Mouse (Mus musculus) lung, embryonic 14.5 days (tissue): ENCODE results near the gene Gm10837. TPM values are rescaled to one million over a fixed set of nuclear protein-coding genes. Genes with fewer than 3 reads are reported as not detected.

Experiments used
- ATAC-seq: fragments of 200-750 bp; cut with Nextera tagmentation; 2 replicates; pipeline ENCODE4 v1.8.0; 2017; ENCODE audit warnings: mild to moderate bottlenecking, moderate TSS enrichment, moderate library complexity; ENCODE audit not compliant: insufficient read depth
- DNase-seq: peaks from one replicate; pipeline ENCODE4 v3.0.0-alpha.2; 2015
- H3K27ac ChIP-seq: fragments of 300-500 bp; sonication (generic); 2 replicates; pipeline ENCODE4 v1.5.1; 2014; ENCODE audit warnings: low read depth, mild to moderate bottlenecking, moderate library complexity
- H3K27me3 ChIP-seq: fragments of 300-500 bp; sonication (generic); 2 replicates; pipeline ENCODE4 v1.6.1; 2014; ENCODE audit warnings: low read length, control low read depth; ENCODE audit not compliant: insufficient read depth
- H3K36me3 ChIP-seq: fragments of 300-500 bp; sonication (generic); 2 replicates; pipeline ENCODE4 v1.6.1; 2014; ENCODE audit warnings: control low read depth; ENCODE audit not compliant: insufficient read depth
- H3K4me1 ChIP-seq: fragments of 300-500 bp; sonication (generic); 2 replicates; pipeline ENCODE4 v1.6.1; 2014; ENCODE audit warnings: antibody characterized with exemption, control low read depth; ENCODE audit not compliant: insufficient read depth
- H3K4me2 ChIP-seq: fragments of 300-500 bp; sonication (generic); 2 replicates; pipeline ENCODE4 v1.6.1; 2014; ENCODE audit warnings: mild to moderate bottlenecking
- H3K4me3 ChIP-seq: fragments of 300-500 bp; sonication (generic); 2 replicates; pipeline ENCODE4 v1.5.1; 2014; ENCODE audit warnings: low read depth, low read length
- H3K9ac ChIP-seq: fragments of 300-500 bp; sonication (generic); 2 replicates; pipeline ENCODE4 v1.6.1; 2014
- H3K9me3 ChIP-seq: fragments of 300-500 bp; sonication (generic); 2 replicates; pipeline ENCODE4 v1.6.1; 2016; ENCODE audit warnings: low read depth, low read length, control low read depth
- CTCF ChIP-seq: IDR thresholded peaks from 2 replicates; pipeline ENCODE4 v1.5.1; 2016; ENCODE audit warnings: antibody characterized with exemption, low read depth
- WGBS: fragments of 180-500 bp; shearing (Covaris S2); extraction: QIAGEN DNeasy Blood & Tissue Kit; methylation state at CpG from one replicate; pipeline ENCODE4 v1.1.7; 2014; 5-methylcytosine and 5-hydroxymethylcytosine counted together
- polyA plus RNA-seq: library from polyadenylated mRNA; unstranded; fragments of >200 nt; fragmentation: Nextera tagmentation; extraction: Ambion mirVana; gene quantifications from 2 replicates; pipeline ENCODE4 v1.2.1, GENCODE M21; 2014

The Gm10837 gene
- polyA plus RNA-seq, 1 experiment from 2014 or later, result not detected

GRCm38 (mm10) chr14:122476822-122477215 is 13.6 kb upstream of the Gm10837 start:
- H3K4me3 ChIP-seq, result no peak overlapping the region

GRCm38 (mm10) chr14:122477261-122477671 is 13.1 kb upstream of the Gm10837 start:
- H3K27ac ChIP-seq, result no peak overlapping the region
- WGBS, result 1% methylated on average over 20 of the region's 20 CpGs
- ATAC-seq (no peak), DNase-seq (peak; percentile 24)
- H3K4me3 ChIP-seq, result no peak overlapping the region; the same call in 1 of the 2 replicates
- no peak for TF ChIP-seq CTCF
- H3K9me3 ChIP-seq, result no peaks in the 10 kb centered on the region
- H3K36me3 ChIP-seq, result no peaks in the 10 kb centered on the region
- H3K4me2 ChIP-seq, result no peak overlapping the region
- no peaks in the 10 kb centered on the region for H3K4me1 ChIP-seq
- no peak overlapping the region for H3K9ac ChIP-seq
- H3K27me3 ChIP-seq, result peaks cover 98% of the 10 kb centered on the region

More at GRCm38 (mm10) chr14:122476822-122477215, 13.6 kb upstream of the Gm10837 start:
- Histone ChIP-seq H3K27me3 (peaks cover 97% of the 10 kb centered on the region), H3K36me3 (no peaks in the 10 kb centered on the region), H3K9ac (no peak overlapping the region), H3K9me3 (no peaks in the 10 kb centered on the region), H3K4me1 (no peaks in the 10 kb centered on the region), H3K27ac (no peak overlapping the region), H3K4me2 (no peak overlapping the region)
- WGBS, result 1% methylated on average over 18 of the region's 18 CpGs
- no peak for TF ChIP-seq CTCF
- DNase-seq (peak; percentile 21), ATAC-seq (no peak)

GRCm38 (mm10) chr14:122477971-122478573 is 12.3 kb upstream of the Gm10837 start:
- 2% methylated on average over 9 of the region's 9 CpGs for WGBS
- ATAC-seq (no peak), DNase-seq (peak; percentile 36)
- Histone ChIP-seq H3K27ac (no peak overlapping the region), H3K27me3 (peaks cover 98% of the 10 kb centered on the region), H3K36me3 (no peaks in the 10 kb centered on the region), H3K4me1 (no peaks in the 10 kb centered on the region), H3K4me2 (no peak overlapping the region), H3K9me3 (no peaks in the 10 kb centered on the region), H3K9ac (no peak overlapping the region), H3K4me3 (no peak overlapping the region)
- TF ChIP-seq CTCF, result no peak

GRCm38 (mm10) chr14:122478574-122479011 is 11.8 kb upstream of the Gm10837 start:
- TF ChIP-seq CTCF, result no peak
- ATAC-seq (no peak), DNase-seq (peak; percentile 10)
- H3K4me1 ChIP-seq, result no peaks in the 10 kb centered on the region
- peak overlapping the region; percentile 8; the same call in 1 of the 2 replicates for H3K4me3 ChIP-seq
- no peak overlapping the region for H3K4me2 ChIP-seq
- WGBS, result under 1% methylated on average over 22 of the region's 22 CpGs
- no peak overlapping the region for H3K27ac ChIP-seq
- H3K36me3 ChIP-seq, result no peaks in the 10 kb centered on the region
- no peaks in the 10 kb centered on the region for H3K9me3 ChIP-seq
- H3K27me3 ChIP-seq, result peaks cover 98% of the 10 kb centered on the region
- no peak overlapping the region for H3K9ac ChIP-seq

GRCm38 (mm10) chr14:122479461-122480109 is 10.8 kb upstream of the Gm10837 start:
- Histone ChIP-seq H3K4me2 (no peak overlapping the region), H3K4me1 (no peaks in the 10 kb centered on the region), H3K27me3 (peaks cover 98% of the 10 kb centered on the region), H3K4me3 (no peak overlapping the region), H3K9me3 (no peaks in the 10 kb centered on the region), H3K27ac (no peak overlapping the region), H3K36me3 (no peaks in the 10 kb centered on the region), H3K9ac (no peak overlapping the region)
- TF ChIP-seq CTCF, result no peak
- WGBS, result 22% methylated on average over 17 of the region's 17 CpGs
- DNase-seq, result peak; percentile 10
- ATAC-seq, result no peak

- ATAC-seq (no peak), DNase-seq (peak; percentile 6)
- no peaks in the 10 kb centered on the region for H3K4me1 ChIP-seq
- H3K27me3 ChIP-seq, result peaks cover 98% of the 10 kb centered on the region
- 7% methylated on average over 2 of the region's 2 CpGs for WGBS
- no peak overlapping the region for H3K27ac ChIP-seq
- H3K4me2 ChIP-seq, result no peak overlapping the region
- TF ChIP-seq CTCF, result no peak
- H3K4me3 ChIP-seq, result no peak overlapping the region
- no peaks in the 10 kb centered on the region for H3K36me3 ChIP-seq
- H3K9ac ChIP-seq, result no peak overlapping the region
- no peaks in the 10 kb centered on the region for H3K9me3 ChIP-seq
Observed at GRCm38 (mm10) chr14:122480355-122480754, 10.0 kb upstream of the Gm10837 start.

- no peak for DNase-seq
- no peaks in the 10 kb centered on the region for H3K9me3 ChIP-seq
- H3K27me3 ChIP-seq, result peaks cover 98% of the 10 kb centered on the region
- no peak for ATAC-seq
- 1% methylated on average over 15 of the region's 15 CpGs for WGBS
- no peaks in the 10 kb centered on the region for H3K36me3 ChIP-seq
- no peak overlapping the region for H3K27ac ChIP-seq
- no peak overlapping the region for H3K4me2 ChIP-seq
- no peak overlapping the region for H3K4me3 ChIP-seq
- no peak for TF ChIP-seq CTCF
- no peak overlapping the region for H3K9ac ChIP-seq
- no peaks in the 10 kb centered on the region for H3K4me1 ChIP-seq
Observed at GRCm38 (mm10) chr14:122481181-122481580, 9.2 kb upstream of the Gm10837 start.
